Mouse (Mus musculus) gastrocnemius, postnatal 14 days (tissue): ENCODE results near the gene Rfx8. TPM values are rescaled to one million over a fixed set of nuclear protein-coding genes. Genes with fewer than 3 reads are reported as not detected.
A peak's percentile ranks its signal among the peaks of the same experiment; 100 is the strongest.
"Not testable (repeated sequence)": the region's sequence is repeated elsewhere in the genome, so short reads cannot be mapped to it uniquely, and the experiment has no call there.

ENCODE experiments used
- DNase-seq: peaks from one replicate; pipeline ENCODE4 v3.0.0; 2021; ENCODE audit warnings: mixed read lengths
- intact Hi-C: fragments of 180-260 bp; cut with DNase I; formaldehyde crosslinking; loops from one replicate; pipeline ENCODE4 v1.15.1; 2025; ENCODE audit warnings: low total_unique reads
- total RNA-seq, 2 experiments: library from RNA; stranded (reverse); gene quantifications; 2 replicates each; pipeline ENCODE4 v1.2.3; 2021

Gene Rfx8
- total RNA-seq, 2 experiments from 2014 or later, result 0.10 to 0.18 TPM

- intact Hi-C loops, DNase-seq: not testable (repeated sequence)
These were observed 65.9 kb downstream of the Rfx8 start for GRCm38 (mm10) chr1:39654901-39655300.

DNA sequence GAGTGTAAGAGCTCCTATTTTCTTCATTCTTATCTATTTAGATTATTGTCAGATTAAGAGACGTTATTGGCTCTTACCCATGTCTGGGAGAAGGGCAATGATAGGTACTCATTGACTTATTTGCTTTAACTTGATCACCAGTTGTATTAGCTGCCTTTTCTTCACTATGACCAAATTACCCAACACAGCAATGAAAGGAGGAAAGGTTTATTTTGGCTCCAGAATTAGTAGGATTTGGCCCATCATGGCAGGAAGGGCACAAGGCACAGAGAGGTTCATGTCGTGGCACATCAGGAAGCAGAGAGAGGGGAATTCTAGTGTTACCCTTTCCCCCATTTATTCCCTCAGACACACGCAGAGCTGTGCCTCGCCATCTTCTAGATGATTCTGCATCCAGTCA, 67.8 kb downstream of the Rfx8 start:
- no peak for DNase-seq
- intact Hi-C loops, result no loop called here

DNA sequence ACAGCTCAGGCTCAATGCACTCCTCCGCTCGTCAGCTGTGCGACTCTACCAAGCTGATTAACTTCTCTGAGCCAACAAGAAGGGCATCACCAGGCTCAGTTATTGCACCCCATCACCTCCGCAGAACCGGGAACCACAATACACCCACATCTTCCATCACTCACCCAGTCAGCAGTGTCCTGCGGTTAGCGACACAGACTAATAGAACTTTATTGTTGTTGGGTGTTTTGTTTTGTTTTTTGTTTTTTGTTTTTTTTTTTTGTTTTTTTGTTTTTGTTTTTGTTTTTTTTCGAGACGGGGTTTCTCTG, 69.6 kb downstream of the Rfx8 start, which contains the start of gene Creg2:
Creg2 (minus strand) TSS at position 234 of the 308 bp plus-strand sequence.
- intact Hi-C loops, result no loop called here
- DNase-seq, result no peak

- intact Hi-C loops, result no loop called here
- DNase-seq, result peak; percentile 73
These were observed 70.2 kb downstream of the Rfx8 start for GRCm38 (mm10) chr1:39650435-39651240.

DNA sequence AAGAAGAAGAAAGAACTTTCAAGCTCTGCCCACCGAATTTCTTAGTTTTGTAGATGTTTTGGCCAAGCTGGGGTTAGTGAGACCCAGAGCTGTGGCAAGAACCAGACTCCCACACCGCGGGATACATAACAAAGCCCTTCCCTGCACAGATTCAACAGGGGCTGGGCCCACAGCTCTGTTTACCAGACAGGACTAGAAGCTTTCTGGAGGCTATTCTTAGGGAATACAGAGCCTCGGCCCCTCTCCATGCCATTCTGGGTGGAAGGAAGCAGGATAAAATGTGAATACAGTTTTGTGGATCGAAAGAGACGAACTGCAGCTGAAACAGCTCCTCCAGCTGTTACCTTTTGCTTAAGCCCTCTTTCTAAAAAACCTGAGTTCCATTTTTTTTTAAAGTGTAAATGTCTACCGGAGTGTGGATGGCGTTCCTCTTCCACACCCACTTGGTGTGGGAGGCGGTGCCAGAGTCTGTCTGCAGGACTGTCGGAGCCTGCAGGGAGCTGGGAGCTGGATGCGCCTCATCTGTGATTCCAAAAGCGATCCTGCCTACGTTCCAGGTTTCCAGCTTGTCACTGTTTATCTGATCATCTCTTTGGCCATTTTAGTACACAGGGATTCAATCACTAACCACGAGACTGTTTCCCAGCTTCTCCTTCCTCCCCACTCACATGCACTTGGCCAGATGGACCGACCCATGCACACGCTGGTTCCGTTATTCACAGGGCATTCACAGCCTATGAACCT, 70.9 kb downstream of the Rfx8 start:
- no peak for DNase-seq
- intact Hi-C loops, result no loop called here

DNA sequence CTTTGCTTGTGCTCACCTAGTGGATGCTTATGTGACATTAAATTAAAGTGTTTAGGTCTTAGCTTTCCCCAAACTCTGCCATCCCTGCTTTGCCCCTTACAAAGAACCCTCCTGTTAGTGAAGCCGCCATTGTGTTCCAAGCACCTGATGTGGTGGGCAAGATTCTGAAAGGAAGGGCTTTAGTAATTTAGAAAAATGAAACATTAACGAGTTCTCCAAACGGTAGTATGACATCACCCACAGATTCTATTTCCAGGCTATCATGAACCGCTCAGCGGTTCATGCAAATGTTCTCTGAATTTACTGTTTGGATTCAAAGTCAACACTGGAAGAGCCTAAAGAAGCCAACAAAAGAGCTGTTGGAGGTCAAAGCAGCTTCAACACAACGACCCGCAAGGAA, 72.2 kb downstream of the Rfx8 start:
- intact Hi-C loops, result no loop called here
- DNase-seq, result no peak

- intact Hi-C loops, result no loop called here
- no peak for DNase-seq
These were observed 74.7 kb downstream of the Rfx8 start for GRCm38 (mm10) chr1:39645905-39646759.

GRCm38 (mm10) chr1:39644333-39644732, 76.5 kb downstream of the Rfx8 start:
- intact Hi-C loops, result no loop called here
- no peak for DNase-seq

DNA sequence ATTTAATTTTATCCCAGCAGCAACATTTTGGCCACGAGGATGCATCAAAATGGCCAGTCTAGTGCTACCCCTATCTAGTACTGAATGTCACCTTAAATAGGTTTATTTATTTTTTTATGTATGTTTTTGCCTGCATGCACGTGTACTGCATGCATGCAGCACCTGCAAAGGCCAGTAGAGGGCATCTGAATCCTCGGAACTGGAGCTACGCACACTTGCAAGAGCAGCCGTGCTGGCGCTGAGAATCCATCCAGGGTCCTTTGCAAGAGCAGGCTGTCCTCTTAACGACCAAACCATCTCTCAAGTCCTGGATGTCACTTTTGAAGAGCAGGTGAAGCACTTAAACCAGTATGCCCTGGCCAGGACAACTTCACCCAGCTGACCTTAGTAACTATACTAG, 79.1 kb downstream of the Rfx8 start:
- no peak for DNase-seq
- intact Hi-C loops, result no loop called here

DNA sequence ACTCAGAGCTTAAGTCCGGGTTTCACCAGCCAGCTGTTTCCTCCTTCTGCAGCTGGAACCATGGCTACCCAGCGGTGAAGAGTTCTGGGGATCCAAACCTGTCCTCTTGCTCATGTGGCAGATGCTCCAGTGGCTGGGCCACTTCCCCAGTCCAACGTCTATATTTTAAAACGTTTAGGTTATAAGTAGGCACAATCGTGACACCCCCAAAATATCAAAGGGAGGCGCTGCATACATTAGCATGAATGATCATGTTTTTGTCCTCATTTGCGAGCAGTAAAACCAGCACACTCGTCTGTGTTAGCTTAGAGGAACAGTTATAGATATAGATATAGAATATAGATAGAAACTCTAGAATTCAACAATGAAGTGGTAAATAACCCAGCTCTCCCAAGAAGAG, 83.7 kb downstream of the Rfx8 start:
- intact Hi-C loops, result no loop called here
- DNase-seq, result no peak

DNA sequence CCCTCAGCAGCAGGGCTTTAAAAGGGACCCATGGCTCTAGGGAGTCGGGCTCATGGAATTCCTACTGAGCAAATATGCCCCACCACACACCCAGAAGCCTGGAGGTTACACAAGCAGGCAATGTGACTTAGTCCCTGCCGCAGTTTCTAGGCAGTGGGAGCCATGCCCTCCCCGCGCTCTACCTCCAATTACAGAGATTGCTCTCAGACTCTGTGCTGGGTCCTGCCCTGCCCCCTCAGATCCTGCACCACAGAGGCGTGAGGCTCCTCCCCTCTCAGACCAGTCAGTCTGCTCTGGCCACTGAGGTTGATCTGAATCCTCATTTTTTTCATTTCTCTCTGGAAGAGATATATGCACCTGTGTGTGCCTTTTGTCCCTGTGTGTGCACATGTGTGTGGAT, 84.1 kb downstream of the Rfx8 start:
- intact Hi-C loops, result no loop called here
- DNase-seq, result no peak

- intact Hi-C loops, result no loop called here
These were observed 84.6 kb downstream of the Rfx8 start for GRCm38 (mm10) chr1:39636196-39636595.

GRCm38 (mm10) chr1:39628606-39629005, 92.2 kb downstream of the Rfx8 start:
- intact Hi-C loops, result no loop called here
- DNase-seq, result no peak

More at GRCm38 (mm10) chr1:39636196-39636595, 84.6 kb downstream of the Rfx8 start:
- DNase-seq, result no peak

- intact Hi-C loops, result no loop called here
- no peak for DNase-seq
These were observed 95.3 kb downstream of the Rfx8 start for GRCm38 (mm10) chr1:39625491-39625890.

DNA sequence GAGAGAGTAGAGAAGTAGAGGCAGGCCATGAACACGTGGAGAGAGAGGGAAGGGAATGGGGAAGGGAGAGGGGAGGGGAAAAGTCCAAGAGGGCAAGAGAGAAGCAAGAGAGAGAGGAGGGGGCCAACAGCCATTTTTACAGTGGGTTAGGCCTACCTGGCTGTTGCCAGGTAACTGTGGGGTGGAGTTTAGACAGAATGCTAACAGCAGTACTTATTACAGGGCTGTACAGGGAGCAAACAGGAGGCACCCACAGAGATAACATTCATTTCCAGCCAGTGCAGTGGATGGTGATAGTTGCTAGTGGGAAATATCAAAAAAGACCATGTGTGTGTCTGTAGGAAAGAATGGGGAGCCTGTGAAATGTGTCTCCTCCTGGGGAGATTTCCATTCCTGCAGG, 97.1 kb downstream of the Rfx8 start:
- no peak for DNase-seq
- intact Hi-C loops, result no loop called here

DNA sequence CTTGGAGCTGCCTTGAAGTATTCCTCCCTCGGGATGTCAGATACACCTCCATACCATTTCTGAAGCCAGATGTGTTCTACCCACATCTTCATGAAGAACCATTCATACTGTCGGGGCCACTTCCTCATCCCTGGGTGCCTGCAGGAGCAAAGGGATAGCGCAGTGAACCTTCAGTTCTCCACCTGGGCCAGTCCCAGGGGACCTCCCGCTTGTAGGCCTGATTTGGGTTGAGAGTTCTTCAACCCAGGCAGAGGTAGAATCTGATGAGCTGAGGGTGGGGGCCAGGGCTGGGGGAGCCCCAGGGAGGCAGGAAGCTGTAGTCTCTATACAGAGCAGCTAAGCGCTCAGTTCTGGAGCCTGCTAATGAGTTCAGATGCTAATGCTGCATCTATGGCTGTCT, 97.7 kb downstream of the Rfx8 start:
- no peak for DNase-seq
- intact Hi-C loops, result no loop called here

GRCm38 (mm10) chr1:39618524-39618923, 102.3 kb downstream of the Rfx8 start:
- no peak for DNase-seq
- intact Hi-C loops, result no loop called here

DNA sequence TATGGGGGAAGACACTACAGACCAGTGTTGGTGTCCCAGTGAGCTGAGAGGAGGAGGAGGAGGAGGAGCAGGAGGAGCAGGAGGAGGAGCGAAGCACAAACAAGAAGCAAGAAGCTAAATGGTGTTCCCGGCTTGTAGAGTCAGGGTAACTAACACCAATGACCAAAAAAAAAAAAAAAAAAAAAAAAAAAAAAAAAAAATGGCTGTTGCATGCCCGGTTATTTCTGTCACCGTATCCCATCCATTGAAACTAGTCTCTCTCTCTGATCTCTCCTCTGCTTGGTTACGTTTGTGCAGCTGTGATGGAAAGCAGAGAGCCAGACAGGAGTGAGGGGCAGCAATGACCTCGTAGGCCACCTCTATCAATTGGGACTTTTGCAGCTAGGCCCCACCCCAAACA, 105.3 kb downstream of the Rfx8 start:
- DNase-seq, result no peak
- intact Hi-C loops, result no loop called here
